Mouse (Mus musculus): ENCODE data around the gene Ncs1.

Ncs1 gene

DNA sequence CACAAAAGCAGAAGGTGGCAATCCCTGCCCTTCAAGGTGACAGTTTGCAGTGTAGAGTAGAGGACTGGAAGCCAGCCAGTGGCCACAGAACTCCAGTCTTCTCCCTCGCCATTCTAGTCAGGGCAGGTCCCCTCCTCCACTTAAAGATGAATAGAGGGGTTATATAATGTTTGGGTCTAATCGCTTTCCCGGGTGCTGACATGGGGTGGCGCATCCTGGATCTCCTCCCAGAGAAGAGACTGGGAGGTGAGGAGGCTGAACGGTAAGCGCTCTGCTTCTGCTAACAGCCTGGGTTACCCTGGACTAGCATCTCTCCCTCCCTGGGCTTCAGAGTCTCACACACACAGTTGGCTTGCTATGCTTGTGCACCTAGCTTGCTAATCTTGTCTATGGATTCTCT lies 32.2 kb downstream of the Ncs1 start:
- DNase-seq (ENCODE audit: low read depth, low spot score) = no peak

DNA sequence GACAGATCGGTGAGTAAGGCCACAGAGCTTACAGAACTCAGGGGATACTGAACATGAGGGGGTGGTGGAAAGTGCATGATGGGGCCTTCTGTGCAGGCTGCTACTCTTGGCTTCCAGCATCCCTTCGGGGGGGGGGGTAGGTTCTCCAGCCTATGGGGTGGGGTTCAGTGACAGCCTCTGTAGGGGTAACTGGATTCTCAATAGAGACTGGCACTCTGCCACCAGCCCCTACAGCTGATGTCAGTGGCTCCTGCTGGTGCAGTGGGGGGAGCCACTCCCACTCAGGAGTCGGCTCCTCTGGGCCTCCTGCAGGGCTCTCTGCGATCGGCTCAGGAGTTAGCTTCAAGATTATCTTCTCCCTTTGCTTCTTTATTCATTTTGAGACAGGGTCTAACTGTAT lies 32.9 kb downstream of the Ncs1 start:
- DNase-seq (ENCODE audit: low read depth, low spot score) = no peak

DNA sequence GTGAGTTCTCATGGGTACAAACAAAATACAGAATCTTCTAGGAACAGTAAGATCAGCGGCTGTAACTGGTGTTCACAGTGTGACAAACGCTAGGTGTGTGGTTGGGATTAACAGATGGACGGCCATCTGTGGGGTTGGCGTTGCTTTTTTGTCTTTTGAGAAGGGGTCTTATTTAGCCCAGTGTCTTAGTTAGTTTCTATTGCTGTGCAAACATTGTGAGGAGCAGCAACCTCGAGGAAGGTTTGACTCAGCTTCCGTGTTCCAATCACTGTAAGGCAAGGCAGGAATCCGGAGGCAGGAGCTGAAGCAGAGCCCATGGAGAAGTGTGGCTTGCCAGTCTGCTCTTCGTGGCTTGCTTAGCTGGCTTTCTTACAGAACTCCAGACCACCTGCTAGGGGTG lies 35.5 kb downstream of the Ncs1 start:
- DNase-seq (ENCODE audit: low read depth, low spot score) = no peak

DNA sequence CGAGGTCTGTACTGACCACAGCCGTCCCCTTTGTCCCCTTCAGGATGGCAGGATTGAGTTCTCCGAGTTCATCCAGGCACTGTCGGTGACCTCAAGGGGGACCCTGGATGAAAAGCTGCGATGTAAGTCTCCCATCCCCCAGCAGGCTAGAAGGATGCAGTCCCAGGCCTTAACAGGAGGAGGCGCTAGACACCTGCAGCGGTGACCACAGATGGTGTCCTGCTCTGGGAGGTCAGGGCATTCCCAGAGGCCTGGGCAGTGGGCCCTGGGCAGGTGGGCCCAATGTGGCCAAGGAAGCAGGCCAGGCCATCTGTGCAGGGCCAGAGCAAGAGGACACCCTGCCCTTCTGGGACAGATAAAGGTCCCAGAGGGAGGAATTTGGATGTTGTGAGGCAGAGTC lies 36.6 kb downstream of the Ncs1 start:
- DNase-seq (ENCODE audit: low read depth, low spot score) = no peak

DNA sequence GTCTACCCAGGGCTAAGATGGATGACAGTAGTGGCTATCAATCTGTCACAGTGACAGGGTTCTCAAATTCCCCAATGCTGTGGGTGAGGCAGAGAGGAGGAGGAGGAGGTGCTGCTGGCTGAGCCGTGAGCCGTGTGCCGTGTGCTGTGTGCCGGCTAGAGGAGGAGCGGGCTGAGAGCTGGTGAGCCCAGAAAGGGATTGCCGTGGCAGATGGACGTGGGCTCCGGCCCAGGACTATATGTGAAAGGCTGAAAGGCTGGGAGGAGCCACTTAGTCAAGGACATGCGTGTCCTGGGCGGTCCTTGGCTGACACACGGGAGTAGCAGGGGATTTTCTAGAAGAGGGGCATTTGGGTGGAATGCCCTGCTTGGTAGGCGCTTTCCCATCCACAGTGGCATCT lies 37.3 kb downstream of the Ncs1 start:
- no peak for DNase-seq (ENCODE audit: low read depth, low spot score)

DNA sequence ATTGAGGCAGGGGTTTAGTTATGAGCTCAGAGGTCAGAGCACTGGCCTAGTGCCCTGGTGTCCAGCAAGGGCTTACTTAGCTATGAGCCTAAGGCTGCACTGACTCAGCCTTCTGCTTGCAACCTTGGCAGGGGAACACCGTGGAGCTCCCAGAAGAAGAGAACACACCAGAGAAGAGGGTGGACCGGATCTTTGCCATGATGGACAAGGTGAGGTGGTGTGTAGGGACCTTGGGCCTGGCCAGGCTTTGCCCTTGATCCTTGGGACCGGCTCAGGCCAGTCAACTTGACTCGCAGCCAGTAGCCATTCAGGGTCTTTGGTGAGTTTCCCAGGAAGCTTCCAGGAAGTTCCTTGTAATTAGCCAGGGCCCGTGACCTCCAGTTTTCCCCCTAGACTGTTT lies 38.9 kb downstream of the Ncs1 start:
- no peak for DNase-seq (ENCODE audit: low read depth, low spot score)

DNA sequence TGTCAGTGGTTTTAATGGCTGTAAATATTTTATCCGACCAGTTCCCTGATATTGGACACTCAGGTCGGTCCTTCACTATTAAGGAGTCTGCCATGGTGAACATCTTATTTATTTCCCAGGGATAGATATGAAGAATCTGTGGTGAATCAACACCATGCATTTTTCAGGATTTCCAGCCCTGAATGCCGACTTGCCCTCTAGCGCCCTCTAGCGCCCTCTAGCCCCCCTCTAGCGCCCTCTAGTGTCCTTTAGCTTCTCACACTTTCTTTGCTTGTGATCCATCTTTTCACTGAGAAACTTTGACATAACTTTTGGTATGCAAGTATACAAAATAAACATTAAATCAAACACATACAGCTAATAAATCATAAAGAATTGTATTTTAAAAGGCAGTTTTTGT lies 45.8 kb downstream of the Ncs1 start:
- DNase-seq (ENCODE audit: low read depth, low spot score) = no peak

DNA sequence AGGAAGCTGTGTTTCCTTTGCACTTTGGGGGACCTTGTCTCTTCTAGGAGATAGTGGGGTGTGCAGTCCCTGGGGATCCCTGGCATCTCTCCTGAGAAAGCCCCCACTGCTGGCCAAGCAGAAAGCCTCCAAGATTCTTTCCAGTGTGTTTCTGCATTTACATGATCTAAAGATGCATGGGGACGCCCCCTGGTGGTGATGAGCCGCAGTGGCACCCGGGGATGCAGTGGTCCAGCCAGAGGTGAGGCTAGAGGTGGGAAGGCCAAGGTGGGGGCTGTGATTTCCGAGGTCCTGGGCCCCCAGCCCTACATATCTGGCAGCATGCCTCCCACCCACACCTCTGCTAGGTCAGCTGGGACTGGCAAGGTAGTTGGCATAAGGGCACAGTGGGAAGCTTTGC lies 49.4 kb downstream of the Ncs1 start:
- DNase-seq (ENCODE audit: low read depth, low spot score) = no peak

DNA sequence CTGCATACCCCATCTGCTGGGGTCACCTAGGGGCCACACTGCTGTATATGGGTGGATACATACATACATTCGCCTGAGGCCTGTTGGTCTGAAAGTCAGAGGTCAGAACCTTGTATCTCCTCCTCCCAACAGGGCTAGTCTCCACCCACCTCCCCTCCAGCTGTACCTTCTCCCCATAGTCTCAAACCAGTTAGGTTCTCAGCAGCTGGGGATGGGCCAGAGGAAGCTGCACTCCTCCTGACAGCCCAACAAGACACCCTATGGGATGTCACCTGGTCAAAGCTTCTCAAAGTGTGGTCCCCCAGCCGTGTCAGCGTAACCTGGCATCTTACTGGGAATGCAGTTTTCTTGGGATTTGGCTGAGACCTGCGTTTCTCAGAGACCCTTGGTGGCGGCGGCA lies 50.8 kb downstream of the Ncs1 start:
- no peak for DNase-seq (ENCODE audit: low read depth, low spot score)

DNA sequence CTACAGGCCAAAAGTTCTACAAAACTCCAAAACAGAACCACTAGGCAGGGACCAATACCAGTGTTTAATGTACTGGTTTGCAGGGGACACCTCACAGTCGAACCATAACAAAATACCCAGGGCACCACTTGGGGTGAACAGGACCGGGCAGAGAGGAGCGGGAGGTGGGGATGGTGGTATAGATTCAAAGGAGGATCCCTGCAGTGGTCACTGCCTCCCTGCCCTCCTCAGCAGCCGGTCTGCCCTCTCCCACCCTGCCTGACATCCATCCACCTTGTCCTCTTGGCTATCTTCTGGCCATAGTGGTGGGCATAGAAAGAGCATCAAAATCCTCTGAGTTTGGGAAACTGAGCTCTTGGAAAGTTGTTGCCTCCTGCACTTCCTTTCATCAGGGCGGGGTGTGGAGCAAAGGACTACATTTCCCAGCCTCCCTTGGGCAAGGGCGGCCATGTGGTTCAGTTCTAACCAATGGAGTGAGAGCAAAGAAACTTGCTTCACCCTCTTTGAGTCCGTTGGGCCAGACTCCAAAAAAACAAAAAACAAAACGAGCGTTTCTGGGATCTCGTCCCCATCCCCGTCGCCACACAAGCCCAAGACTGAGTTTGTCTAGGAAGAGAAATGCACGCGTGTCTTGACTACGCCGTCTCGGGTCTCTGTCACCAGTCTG lies 52.1 kb downstream of the Ncs1 start:
- peak; percentile 46 for DNase-seq (ENCODE audit: low read depth, low spot score)

DNA sequence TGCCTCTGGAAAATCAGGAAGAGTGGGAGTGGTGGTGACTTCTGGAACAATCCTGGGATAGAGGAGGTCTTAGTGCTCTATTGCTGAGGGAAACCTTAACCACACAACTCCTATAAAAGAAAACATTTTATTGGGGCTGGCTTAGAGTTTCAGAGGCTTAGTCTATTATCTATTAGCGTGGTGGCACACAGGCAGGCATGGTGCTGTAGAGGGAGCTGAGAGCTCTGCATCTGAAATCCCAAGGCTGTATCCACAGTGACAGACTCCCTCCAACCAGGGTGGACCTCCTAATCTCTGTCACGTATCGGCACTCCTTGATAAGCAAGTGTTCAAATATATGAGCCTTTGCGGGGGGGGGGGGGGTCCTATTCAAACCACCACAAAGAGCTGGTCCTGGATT lies 53.2 kb downstream of the Ncs1 start:
- no peak for DNase-seq (ENCODE audit: low read depth, low spot score)

DNA sequence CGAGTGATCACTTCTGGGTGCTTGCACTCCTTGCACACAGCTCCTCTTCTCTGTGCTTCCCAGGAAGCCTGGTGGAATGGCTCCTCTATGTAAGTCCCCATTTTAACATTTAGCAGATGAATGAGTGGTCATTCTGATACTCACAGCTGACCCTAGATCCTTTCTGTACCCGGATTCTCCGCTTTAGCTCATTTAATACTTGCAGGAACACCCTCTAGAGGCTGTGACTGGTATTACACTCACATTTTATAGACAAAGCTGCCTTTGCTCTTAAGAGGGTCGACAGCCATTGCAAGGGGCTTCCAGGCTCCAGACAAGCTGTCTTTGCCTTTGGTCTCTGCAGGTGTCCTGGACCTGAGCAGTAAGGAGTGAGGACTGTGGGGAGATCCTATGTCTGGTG lies 53.6 kb downstream of the Ncs1 start:
- no peak for DNase-seq (ENCODE audit: low read depth, low spot score)

DNA sequence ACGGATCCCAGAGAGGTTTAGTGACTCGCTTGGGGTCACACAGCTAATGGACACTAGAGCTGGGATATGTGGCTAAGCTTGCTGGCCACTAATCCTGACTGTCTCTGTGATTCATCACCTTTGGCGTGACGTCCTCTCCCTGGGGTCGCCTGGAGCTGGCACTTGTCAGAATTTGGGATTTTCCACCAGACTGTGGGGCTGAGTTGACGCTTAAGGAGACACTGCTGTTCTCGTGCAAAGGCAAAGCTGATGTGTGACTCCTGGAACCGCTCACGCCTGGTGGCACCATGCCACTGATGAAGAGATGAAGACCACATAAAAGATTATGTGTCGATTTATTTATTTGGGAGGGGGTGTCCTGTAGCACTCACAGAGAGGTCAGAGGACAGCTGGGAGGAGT lies 54.4 kb downstream of the Ncs1 start:
- DNase-seq (ENCODE audit: low read depth, low spot score) = no peak

DNA sequence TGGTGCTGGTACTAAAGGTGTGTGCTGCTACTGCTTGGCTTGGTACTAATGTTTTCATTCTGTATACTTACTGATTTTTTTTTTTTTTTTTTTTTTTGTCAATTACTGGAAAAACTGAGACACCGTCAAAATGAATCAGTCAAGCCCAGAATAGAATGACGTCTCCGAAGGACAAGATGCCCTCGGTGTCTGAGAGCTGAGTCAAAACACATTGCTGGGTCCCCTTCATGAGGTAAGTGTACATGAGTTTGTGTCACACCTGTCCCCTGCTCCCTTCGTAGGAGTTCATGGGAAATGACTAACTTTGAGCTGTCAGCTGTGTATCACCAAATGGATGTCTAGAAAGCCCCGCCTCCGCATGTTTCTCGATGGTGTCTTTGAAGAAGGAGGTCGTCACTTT lies 57.6 kb downstream of the Ncs1 start:
- no peak for DNase-seq (ENCODE audit: low read depth, low spot score)

DNA sequence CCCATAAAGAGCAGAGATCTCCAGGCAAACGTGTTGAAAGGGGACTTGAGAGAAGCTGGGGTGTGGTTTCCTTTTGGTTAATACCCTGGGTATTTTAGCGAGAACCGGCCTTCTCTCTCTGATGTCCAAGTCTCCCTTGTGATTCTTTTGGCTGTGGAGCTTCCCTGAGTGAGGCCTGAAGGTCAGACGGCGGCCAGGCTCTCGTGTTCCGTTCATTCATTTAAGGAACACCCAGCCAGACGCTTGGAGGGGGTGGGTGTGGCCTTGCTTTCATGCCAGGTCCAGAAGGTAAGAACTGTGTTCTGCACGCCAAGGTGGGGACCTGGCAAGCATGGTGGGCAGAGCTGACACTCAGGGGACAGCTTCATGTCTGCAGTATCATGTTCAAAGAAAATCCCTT lies 58.6 kb downstream of the Ncs1 start:
- DNase-seq (ENCODE audit: low read depth, low spot score) = no peak

DNA sequence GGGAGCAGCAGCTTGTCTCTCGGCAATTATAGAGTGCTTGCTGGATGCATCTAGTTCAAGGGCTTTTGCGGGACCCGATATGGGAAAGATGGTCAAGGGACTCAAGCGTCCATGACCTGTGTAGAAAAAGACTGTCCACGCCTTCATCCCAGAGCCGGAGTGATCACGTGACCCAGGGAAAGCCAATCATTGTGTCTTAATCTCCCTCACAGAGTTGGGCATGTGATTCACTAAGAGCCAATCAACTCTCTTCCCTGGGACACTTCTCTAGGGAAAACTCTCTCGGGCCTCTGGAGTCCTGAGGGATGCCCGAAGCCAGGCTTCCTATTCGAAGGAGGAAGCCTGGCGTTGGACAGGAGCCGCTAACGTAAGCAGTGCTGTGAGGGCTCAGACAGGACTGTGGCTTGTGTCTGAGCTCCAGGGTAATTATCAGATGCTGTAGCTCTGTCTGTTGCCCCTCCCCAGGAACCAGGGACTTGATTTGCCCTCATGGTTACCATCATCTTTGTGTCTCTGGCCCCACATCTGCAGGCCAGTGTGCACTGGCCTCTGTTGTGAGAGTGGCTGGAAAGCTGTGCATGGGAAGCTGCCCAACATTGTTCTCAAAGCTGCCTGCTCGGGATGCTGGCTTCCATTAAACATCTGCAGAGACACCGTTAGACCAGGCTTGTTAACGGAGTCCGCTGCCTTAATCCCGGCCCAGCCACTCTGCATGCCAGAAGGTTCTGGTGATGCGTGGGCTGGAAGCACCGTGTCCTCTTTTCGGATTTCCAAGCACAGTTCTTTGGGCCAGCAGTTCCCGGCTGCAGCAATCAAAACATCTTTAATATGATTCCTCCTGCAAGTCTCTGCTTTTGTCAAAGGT lies 59.4 kb downstream of the Ncs1 start:
- no peak for DNase-seq (ENCODE audit: low read depth, low spot score)

DNA sequence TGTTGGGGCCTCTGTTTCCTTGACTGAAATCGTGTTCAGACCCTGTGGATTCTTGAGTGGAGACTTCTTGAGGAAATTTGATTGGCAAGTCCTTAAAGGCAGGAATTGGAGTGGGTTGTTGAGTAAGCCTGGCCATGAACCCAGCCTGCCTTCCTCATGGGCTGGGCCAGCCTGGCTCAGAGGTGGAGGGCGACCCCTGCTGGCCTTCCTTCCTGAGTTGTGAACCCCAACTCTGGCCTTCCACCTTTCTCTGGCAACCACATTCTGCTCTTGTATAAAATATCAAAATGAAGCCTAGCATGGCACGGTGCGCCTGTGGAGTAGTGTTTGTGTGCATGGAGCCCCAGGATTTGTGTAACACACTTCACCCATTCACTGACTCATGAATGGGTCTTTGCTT lies 60.1 kb downstream of the Ncs1 start:
- DNase-seq (ENCODE audit: low read depth, low spot score) = no peak

DNA sequence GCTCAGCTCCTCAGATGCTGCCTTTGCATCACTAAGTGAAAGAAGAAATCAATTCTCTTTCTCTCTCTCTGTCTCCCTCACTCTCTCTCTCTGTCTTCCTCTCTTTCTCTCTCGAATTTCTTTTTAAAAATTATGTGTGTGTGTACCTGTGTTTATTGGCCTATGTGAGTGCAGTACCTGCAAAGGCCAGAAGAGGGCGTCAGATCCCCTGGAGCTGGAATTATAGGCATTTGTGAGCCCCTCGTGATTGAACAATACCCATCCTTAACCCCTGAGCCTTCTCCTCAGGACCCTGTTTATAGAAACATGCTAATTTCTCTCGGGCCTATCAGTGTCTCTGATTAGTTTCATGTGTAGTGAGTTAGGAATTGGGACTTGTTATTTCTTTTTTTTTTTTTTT lies 62.6 kb downstream of the Ncs1 start:
- DNase-seq (ENCODE audit: low read depth, low spot score) = no peak

DNA sequence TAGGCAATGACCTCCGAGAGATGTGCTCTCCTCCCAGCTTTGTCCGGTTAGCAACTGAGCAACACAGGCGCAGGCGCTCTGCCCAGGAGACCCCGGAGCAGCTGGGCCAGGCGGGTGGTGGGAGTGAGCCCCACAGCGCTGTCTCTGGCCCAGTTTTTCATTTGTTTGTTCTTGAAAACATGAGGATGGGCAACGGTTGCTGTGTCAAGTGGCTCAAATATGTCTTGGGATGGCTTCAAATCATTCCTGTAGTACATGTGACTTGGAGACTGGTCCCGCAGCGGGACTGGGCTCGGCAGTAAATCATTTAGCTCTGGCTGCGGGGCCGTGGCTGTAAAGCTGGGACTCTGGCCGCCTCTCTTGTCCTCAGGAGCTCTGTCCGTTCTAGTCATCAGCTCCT lies 63.9 kb downstream of the Ncs1 start:
- DNase-seq (ENCODE audit: low read depth, low spot score) = no peak

DNA sequence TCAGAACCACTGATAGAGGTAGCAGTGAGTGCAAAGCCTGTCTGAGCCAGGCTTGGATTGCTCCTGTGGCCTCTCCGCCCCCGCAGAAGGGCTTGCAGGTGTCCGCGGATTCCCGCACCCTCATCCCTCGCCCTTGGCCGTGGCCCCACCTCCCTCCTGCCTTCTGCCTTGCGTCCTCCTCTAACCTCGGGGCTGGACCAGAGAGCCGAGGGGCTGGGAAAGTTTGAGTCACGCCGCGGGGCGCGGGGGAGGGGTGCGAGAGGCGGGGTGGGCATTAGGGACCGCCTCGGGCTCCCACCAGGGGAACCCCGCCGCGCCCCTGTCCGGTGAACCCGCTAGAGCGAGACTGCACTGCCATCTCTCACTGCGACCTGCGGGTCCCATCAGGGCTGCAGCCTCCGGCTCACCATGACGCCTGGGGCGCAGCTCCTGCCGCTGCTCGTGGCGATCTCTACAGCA lies 68.4 kb downstream of the Ncs1 start, which contains the start of gene Hmcn2:
Gene Hmcn2 (plus strand): TSS at position 409 of the 459 bp plus-strand sequence.
- no peak for DNase-seq (ENCODE audit: low read depth, low spot score)

DNA sequence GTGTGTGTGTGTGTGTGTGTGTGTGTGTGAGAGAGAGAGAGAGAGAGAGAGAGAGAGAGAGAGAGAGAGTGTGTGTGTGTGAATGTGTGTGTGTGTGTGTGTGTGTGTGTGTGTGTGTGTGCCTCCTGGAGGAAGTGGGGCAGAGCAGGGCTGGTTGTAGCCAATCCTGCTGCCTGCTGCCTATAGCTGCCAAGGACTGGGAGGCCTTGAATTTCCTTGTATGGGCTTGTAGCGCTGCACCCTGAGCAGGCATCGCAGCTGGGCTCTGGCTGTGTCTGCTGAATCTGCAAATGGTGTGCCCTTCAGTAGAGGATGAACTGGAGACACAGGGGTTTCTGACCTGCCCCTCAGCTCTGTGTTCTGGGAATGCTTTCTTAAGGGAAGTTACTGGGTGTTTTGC lies 72.5 kb downstream of the Ncs1 start:
- no peak for DNase-seq (ENCODE audit: low read depth, low spot score)

DNA sequence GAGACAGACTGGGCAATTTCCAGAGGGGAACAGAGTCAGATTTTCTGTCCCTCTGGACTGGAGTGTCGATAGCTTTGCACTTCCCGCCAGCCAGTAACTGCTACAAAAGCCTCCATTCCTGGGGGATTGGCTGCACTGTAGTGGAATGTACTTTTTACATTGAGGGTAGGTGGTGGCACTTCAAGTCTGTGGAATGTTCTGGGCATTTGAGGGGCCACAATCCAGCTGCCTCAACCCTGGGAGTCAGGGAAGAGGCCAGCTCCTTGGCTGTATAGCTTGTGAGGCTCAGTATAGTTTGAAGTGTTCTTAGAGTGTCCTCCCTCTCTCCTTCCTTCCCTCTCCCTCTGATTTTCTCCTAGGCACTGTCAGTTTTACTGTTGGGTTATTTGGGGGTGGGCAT lies 73.6 kb downstream of the Ncs1 start:
- no peak for DNase-seq (ENCODE audit: low read depth, low spot score)

DNA sequence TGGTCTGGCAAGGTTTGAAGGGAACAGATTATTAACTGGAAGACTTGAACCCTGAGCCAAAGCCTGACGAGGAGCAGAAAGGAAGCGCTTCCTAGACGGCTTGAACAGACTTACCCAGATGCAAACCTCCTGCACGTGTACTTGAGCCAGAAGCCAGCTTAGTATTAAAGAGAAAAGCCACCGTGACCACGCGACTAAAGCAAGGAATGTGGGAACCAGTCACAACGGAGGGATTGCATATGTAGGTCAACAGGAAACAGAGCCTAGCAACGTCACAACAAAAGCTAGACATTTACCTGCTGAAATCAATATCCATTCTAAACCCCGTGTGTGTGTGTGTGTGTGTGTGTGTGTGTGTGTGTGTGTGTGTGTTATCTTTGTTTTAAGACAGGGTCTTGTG lies 81.6 kb downstream of the Ncs1 start:
- no peak for DNase-seq (ENCODE audit: low read depth, low spot score)

Measured in brain, embryonic 18.5 days (tissue).